Mouse (Mus musculus): ENCODE measurements around the gene Gemin4. TPM values are rescaled to one million over a fixed set of nuclear protein-coding genes. Genes with fewer than 3 reads are reported as not detected.

Gene Gemin4
- polyA plus RNA-seq, 1 experiment: 8.5 TPM

GRCm38 (mm10) chr11:76242901-76243810 is 25.7 kb upstream of the Gemin4 start, which contains the start of the genes Mrm3 and Glod4:
Mrm3 (plus strand) TSS chr11:76243715.
Glod4 (minus strand) TSS chr11:76243725.
- peak; percentile 91 to 95 for DNase-seq
- H3K27ac ChIP-seq (ENCODE audit: insufficient read depth, low read length): peak within 1 kb of the TSS; percentile 48; the same call in 1 of the 2 replicates
- peak; percentile 90 for TF ChIP-seq POLR2A (IDR thresholded peaks at IDR 0.05; ENCODE audit: borderline replicate concordance, insufficient read depth, low read length)
- TF ChIP-seq CTCF (IDR thresholded peaks at IDR 0.05; ENCODE audit: borderline replicate concordance, insufficient read depth, low read depth, low read length): no peak
- peaks cover 4% of the 10 kb centered on the region; the same call in 1 of the 2 replicates for H3K4me1 ChIP-seq (ENCODE audit: control insufficient read depth, insufficient read depth, low read length)
- under 1% methylated on average over 61 of the region's 61 CpGs for WGBS
- peak within 1 kb of the TSS; percentile 78 for H3K4me3 ChIP-seq (replicated peaks; ENCODE audit: insufficient read depth, low read depth, low read length)
- H3K27me3 ChIP-seq (ENCODE audit: control insufficient read depth, insufficient read depth, low read length): no peaks in the 10 kb centered on the region

GRCm38 (mm10) chr11:76239750-76240149 is 22.3 kb upstream of the Gemin4 start:
- DNase-seq: no peak
- 96% methylated on average over 2 of the region's 2 CpGs for WGBS
- Histone ChIP-seq H3K4me1 (ENCODE audit: control insufficient read depth, insufficient read depth, low read length) (peaks cover 4% of the 10 kb centered on the region; the same call in 1 of the 2 replicates), H3K4me3 (replicated peaks; ENCODE audit: insufficient read depth, low read depth, low read length) (no peak overlapping the region), H3K27me3 (ENCODE audit: control insufficient read depth, insufficient read depth, low read length) (no peaks in the 10 kb centered on the region), H3K27ac (ENCODE audit: insufficient read depth, low read length) (no peak overlapping the region)
- TF ChIP-seq CTCF (IDR thresholded peaks at IDR 0.05; ENCODE audit: borderline replicate concordance, insufficient read depth, low read depth, low read length): no peak
- TF ChIP-seq POLR2A (IDR thresholded peaks at IDR 0.05; ENCODE audit: borderline replicate concordance, insufficient read depth, low read length): no peak

GRCm38 (mm10) chr11:76236136-76236535 is 18.7 kb upstream of the Gemin4 start:
- H3K4me3 ChIP-seq (replicated peaks; ENCODE audit: insufficient read depth, low read depth, low read length): no peak overlapping the region
- H3K27ac ChIP-seq (ENCODE audit: insufficient read depth, low read length): no peak overlapping the region
- no peak for DNase-seq
- WGBS: 96% methylated on average over 3 of the region's 3 CpGs
- H3K27me3 ChIP-seq (ENCODE audit: control insufficient read depth, insufficient read depth, low read length): no peaks in the 10 kb centered on the region
- TF ChIP-seq CTCF (IDR thresholded peaks at IDR 0.05; ENCODE audit: borderline replicate concordance, insufficient read depth, low read depth, low read length) (no peak), POLR2A (IDR thresholded peaks at IDR 0.05; ENCODE audit: borderline replicate concordance, insufficient read depth, low read length) (no peak)
- H3K4me1 ChIP-seq (ENCODE audit: control insufficient read depth, insufficient read depth, low read length): no peaks in the 10 kb centered on the region

GRCm38 (mm10) chr11:76225051-76225450 is 7.6 kb upstream of the Gemin4 start:
- no peak overlapping the region for H3K4me3 ChIP-seq (replicated peaks; ENCODE audit: insufficient read depth, low read depth, low read length)
- H3K27me3 ChIP-seq (ENCODE audit: control insufficient read depth, insufficient read depth, low read length): no peaks in the 10 kb centered on the region
- no peaks in the 10 kb centered on the region for H3K4me1 ChIP-seq (ENCODE audit: control insufficient read depth, insufficient read depth, low read length)
- DNase-seq: no peak
- no peak overlapping the region for H3K27ac ChIP-seq (ENCODE audit: insufficient read depth, low read length)
- no peak for TF ChIP-seq POLR2A (IDR thresholded peaks at IDR 0.05; ENCODE audit: borderline replicate concordance, insufficient read depth, low read length)
- no peak for TF ChIP-seq CTCF (IDR thresholded peaks at IDR 0.05; ENCODE audit: borderline replicate concordance, insufficient read depth, low read depth, low read length)

GRCm38 (mm10) chr11:76224631-76225030 is 7.2 kb upstream of the Gemin4 start:
- Histone ChIP-seq H3K4me3 (replicated peaks; ENCODE audit: insufficient read depth, low read depth, low read length) (no peak overlapping the region), H3K27me3 (ENCODE audit: control insufficient read depth, insufficient read depth, low read length) (no peaks in the 10 kb centered on the region), H3K27ac (ENCODE audit: insufficient read depth, low read length) (no peak overlapping the region), H3K4me1 (ENCODE audit: control insufficient read depth, insufficient read depth, low read length) (no peaks in the 10 kb centered on the region)
- no peak for DNase-seq
- TF ChIP-seq CTCF (IDR thresholded peaks at IDR 0.05; ENCODE audit: borderline replicate concordance, insufficient read depth, low read depth, low read length): no peak
- no peak for TF ChIP-seq POLR2A (IDR thresholded peaks at IDR 0.05; ENCODE audit: borderline replicate concordance, insufficient read depth, low read length)
- WGBS: 98% methylated on average over 5 of the region's 5 CpGs

GRCm38 (mm10) chr11:76216681-76217389 is 629 bp downstream of the Gemin4 start:
- TF ChIP-seq POLR2A (IDR thresholded peaks at IDR 0.05; ENCODE audit: borderline replicate concordance, insufficient read depth, low read length): no peak
- no peak for TF ChIP-seq CTCF (IDR thresholded peaks at IDR 0.05; ENCODE audit: borderline replicate concordance, insufficient read depth, low read depth, low read length)
- WGBS: 2% methylated on average over 33 of the region's 33 CpGs
- peak overlapping the region; percentile 32 for H3K27ac ChIP-seq (ENCODE audit: insufficient read depth, low read length)
- peak overlapping the region; percentile 72 for H3K4me3 ChIP-seq (replicated peaks; ENCODE audit: insufficient read depth, low read depth, low read length)
- peaks cover 8% of the 10 kb centered on the region for H3K4me1 ChIP-seq (ENCODE audit: control insufficient read depth, insufficient read depth, low read length)
- DNase-seq: peak; percentile 38 to 47
- no peaks in the 10 kb centered on the region for H3K27me3 ChIP-seq (ENCODE audit: control insufficient read depth, insufficient read depth, low read length)

GRCm38 (mm10) chr11:76216049-76216540 is 1.4 kb downstream of the Gemin4 start:
- Histone ChIP-seq H3K27me3 (ENCODE audit: control insufficient read depth, insufficient read depth, low read length) (no peaks in the 10 kb centered on the region), H3K4me3 (replicated peaks; ENCODE audit: insufficient read depth, low read depth, low read length) (no peak overlapping the region)

More at GRCm38 (mm10) chr11:76216049-76216540, 1.4 kb downstream of the Gemin4 start:
- no peak for TF ChIP-seq POLR2A (IDR thresholded peaks at IDR 0.05; ENCODE audit: borderline replicate concordance, insufficient read depth, low read length)
- TF ChIP-seq CTCF (IDR thresholded peaks at IDR 0.05; ENCODE audit: borderline replicate concordance, insufficient read depth, low read depth, low read length): no peak
- H3K4me1 ChIP-seq (ENCODE audit: control insufficient read depth, insufficient read depth, low read length): peaks cover 12% of the 10 kb centered on the region
- DNase-seq: no peak
- WGBS: 93% methylated on average over 5 of the region's 5 CpGs
- H3K27ac ChIP-seq (ENCODE audit: insufficient read depth, low read length): no peak overlapping the region

All from cerebellum, adult 2 months (tissue).